Mouse (Mus musculus) kidney, adult 2 months (tissue): ENCODE data around the gene Cysrt1.

ENCODE experiments used
- CTCF ChIP-seq: fragments of 200-500 bp; conservative IDR thresholded peaks from 2 replicates; pipeline ENCODE4 v1.5.1; 2011; ENCODE audit warnings: low read depth, mild to moderate bottlenecking, control low read depth, low read length, moderate library complexity, mixed read lengths; ENCODE audit not compliant: insufficient read depth, insufficient read length
- POLR2A ChIP-seq: fragments of 200-500 bp; IDR thresholded peaks from one replicate; pipeline ENCODE4 v1.6.1; 2011; ENCODE audit warnings: low read depth, low read length, control low read depth

- TF ChIP-seq POLR2A: no peak
- TF ChIP-seq CTCF: no peak
Observed at GRCm38 (mm10) chr2:25197946-25198345, 44.3 kb downstream of the Cysrt1 start.
